Mouse (Mus musculus) large intestine, adult 2 months (tissue): ENCODE measurements around the gene Sned1. TPM values are rescaled to one million over a fixed set of nuclear protein-coding genes. Genes with fewer than 3 reads are reported as not detected.
A peak's percentile ranks its signal among the peaks of the same experiment; 100 is the strongest.
"Not testable (repeated sequence)": the region's sequence is repeated elsewhere in the genome, so short reads cannot be mapped to it uniquely, and the experiment has no call there.

Source experiments
- DNase-seq: peaks from one replicate; pipeline ENCODE4 v3.0.0-alpha.2; 2012; ENCODE audit warnings: low read depth, low spot score
- WGBS: fragments of 180-500 bp; shearing (Covaris S2); methylation state at CpG from one replicate; pipeline ENCODE4 v1.1.7; 2018; 5-methylcytosine and 5-hydroxymethylcytosine counted together
- polyA plus RNA-seq: library from polyadenylated mRNA; depleted of rRNA; stranded (reverse); fragments of >200 nt; gene quantifications from 2 replicates; pipeline ENCODE4 v1.2.3, GENCODE M21; 2012; rRNA removed

The Sned1 gene
- polyA plus RNA-seq, 1 experiment: 1.7 TPM

DNA sequence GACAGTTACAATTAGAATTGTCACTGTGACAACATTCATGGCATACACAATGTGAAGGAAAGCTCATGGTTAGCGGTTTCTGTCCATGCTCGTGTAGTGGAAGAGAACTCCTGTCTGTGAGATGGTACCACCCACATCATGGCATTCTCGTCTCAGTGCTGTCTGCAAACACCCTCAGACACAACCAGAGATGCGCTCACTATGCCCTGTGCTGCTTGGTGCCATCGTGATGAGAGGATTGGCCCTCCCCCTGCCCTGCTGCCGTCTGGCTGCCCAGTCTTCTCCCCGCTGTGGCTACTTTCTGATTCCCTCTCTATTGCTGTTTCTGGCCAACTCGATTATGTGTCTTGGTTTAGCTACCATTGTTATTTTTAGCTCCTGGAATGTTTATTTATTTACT is 56.4 kb downstream of the Sned1 start:
- 83% methylated on average over 8 of the region's 8 CpGs for WGBS
- DNase-seq: no peak

DNA sequence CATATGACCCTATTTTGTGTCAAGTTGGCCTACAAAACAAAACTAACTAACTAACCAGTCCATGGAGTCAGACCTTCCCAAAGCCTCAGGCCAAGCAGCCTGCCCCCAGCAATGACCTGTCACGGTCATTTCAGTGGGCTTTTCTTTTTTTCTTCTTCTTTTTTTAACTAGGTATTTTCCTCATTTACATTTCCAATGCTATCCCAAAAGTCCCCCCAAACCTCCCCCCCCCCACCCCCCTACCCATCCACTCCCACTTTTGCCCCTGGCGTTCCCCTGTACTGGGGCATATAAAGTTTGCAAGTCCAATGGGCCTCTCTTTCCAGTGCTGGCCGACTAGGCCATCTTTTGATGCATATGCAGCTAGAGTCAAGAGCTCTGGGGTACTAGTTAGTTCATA is 58.9 kb downstream of the Sned1 start:
- WGBS: 82% methylated on average over 3 of the region's 3 CpGs
- not testable (repeated sequence) for DNase-seq

DNA sequence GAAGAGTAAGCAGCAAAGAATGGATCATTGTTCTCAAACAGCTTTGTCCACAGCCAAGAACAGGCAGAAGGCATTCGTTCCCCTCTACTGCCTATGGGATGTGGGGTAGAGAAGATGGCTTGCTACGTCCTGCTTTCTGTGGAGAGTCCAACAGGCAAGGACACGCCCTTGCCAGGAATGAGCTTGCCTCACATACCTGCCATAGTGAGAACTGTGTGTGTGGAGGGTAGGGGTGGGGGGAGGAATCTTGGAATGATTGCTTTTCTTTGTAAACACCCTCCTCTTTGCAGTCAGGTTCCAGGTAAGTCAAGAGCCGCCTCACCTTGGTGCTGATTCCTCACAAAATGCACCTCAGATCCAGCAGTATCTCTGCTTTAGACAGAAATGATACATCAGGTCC is 64.2 kb downstream of the Sned1 start:
- DNase-seq: no peak

DNA sequence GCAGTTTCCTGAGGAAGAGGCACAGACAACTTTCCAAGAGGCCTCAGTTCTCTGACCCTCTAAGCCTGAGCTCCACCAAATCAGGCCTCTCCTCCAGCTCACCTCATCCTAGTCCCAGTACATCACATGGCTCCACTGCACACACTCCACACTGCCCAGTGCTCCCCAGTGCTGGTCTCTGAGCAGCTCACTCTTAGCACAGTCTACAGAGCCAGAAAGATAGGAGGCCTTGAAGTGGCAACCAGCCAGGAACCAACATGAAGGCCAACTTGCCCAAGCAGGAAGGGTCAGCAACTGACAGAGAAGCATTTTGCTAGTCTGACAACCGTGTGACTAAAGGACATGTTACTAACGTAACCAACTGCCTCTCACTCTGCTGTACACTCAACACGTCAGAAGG is 64.9 kb downstream of the Sned1 start:
- WGBS: 91% methylated on average over 3 of the region's 3 CpGs
- no peak for DNase-seq

More for the DNA sequence above, 64.2 kb downstream of the Sned1 start:
- 55% methylated on average over 4 of the region's 4 CpGs for WGBS

DNA sequence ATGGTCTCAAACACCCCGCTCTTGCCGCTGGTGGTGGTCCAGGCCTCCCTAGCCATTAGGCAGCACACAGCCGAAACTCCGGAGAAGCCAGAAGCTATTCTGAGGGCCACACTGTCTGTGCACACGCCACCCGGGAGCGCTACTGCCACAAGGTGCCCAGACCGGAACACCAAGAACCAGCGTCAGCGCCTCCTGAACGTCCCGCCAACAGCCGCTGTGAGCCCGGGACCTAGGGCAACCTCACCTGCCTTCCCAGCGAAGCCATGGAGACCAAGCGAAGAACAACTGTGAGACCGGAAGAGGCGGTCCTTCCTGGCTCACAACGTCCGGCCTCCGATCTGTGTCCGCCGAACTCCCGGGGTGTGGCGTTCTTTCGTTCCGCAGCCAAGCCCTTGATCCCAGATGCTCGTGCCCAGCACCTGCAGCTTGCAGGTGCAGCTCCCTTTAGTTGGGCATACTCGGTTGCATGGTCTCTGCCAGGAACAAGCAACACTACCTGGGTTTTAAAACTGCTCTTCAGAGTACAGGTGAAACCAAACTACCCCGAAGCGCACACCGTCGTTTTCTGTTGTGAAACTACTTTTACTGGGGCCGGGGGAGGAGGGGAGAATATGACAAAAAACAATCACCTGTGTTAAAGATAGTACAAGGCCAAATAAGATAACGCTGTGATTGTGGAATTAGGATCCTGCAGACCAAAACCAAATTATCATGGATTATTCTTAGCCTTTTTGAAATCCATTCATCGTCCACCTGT is 70.1 kb downstream of the Sned1 start, which contains the start of gene Mterf4:
Mterf4 (minus strand) TSS at position 335 of the 757 bp plus-strand sequence.
- DNase-seq: peak; percentile 66
- 4% methylated on average over 36 of the region's 36 CpGs for WGBS

DNA sequence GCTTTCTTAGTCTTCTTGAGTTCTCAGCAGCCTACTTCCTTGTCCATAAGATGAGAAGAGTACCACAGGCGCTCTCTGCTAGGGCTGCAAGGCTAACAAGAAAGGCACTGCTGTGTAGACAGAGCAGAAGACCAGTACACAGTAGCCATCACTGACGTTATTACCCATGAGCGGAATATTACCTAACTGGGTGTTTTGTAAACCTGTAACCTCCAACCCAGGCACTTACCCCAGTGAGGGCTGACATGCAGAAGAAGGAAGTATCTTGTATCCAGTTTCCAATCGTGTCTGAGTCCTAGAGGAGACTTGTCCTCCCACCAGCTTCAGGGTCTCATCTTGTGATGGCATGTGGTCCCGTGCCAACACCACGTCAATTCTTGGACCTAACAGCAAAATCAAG is 88.3 kb downstream of the Sned1 start:
- 91% methylated on average over 6 of the region's 6 CpGs for WGBS
- DNase-seq: no peak

DNA sequence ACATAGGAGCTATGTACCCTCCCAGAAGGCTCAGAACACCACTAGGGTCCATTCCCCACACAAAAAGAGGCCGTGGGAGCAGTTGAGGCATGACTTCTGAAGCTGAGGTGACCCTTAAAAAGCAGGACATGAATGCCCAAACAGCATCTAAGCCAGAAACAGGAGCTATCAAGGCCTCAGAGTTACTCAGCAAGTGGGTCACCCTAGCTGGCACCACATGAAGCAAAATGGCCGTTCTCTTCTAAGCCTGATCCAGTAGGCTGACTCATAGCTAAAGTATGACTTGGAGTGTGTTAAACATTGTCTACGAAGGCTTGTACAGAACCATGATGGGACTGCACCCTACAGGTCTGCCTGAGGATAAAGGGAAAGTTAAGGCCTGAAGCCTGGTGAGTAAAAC is 90.8 kb downstream of the Sned1 start:
- DNase-seq: no peak
- 68% methylated on average over 3 of the region's 3 CpGs for WGBS

DNA sequence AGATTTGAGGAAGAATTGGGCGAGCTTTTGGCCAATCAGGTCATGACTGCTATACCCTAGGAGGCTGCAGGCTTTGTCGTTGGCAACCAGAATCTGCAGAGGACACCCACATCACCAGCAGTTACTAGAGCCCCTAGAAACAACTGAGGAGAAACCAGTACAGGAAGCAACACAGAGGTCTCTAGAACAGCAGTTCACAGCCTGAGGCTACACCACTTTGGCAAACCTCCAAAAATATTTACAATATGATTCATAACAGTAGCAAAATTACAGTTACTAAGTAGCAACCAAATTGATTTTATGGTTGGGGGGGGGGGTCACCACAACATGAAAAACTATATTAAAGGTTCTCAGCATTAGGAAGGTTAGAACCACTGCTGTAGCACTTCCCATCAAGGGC is 99.0 kb downstream of the Sned1 start:
- WGBS: 89% methylated on average over 2 of the region's 2 CpGs
- no peak for DNase-seq

DNA sequence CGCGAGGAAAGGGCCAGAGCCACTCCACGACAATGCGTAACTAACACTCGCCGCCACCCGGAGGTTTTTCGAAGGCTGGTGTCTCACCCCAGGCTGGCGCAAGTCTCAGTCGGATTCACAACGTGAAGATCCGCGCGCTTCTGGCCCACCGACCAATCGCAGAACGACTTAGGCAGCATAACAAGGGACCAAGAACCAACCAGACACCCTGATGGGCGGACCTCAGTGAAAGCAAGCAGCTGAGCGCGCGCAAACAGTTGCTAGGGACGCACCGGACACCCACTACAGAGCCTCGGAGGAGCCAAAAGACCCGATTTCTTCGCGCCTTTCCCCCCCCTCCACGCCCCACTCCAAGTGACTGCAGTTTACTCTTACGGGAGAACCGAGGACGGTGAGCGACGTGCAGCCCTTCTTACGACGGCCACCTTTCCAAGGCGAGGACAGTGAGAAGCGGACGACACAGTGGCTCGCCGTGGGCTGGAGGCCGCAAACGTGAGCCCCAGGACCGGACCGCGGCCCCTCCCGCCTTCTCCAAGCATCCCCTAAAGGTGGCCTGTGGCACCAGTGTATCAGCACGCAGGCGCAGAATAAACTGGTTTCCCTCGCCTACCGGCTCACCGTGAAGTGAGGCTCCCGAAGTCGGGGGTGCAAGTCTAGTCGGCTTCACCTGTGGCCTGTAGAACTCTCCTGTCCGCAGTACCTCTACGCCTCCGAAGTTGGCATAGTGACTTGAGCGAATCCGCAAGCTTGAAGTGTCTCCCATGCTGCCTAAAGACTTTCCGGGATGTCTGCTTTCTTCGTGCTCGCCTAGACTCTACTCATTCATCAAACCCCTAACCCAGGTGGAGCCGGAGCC is 107.2 kb downstream of the Sned1 start, which contains the start of the genes Ppp1r7 and Pask:
Ppp1r7 (plus strand) TSS at position 207 of the 856 bp plus-strand sequence.
Pask (minus strand) TSS at position 835 of the 856 bp plus-strand sequence.
- DNase-seq: peak; percentile 92
- under 1% methylated on average over 63 of the region's 63 CpGs for WGBS

DNA sequence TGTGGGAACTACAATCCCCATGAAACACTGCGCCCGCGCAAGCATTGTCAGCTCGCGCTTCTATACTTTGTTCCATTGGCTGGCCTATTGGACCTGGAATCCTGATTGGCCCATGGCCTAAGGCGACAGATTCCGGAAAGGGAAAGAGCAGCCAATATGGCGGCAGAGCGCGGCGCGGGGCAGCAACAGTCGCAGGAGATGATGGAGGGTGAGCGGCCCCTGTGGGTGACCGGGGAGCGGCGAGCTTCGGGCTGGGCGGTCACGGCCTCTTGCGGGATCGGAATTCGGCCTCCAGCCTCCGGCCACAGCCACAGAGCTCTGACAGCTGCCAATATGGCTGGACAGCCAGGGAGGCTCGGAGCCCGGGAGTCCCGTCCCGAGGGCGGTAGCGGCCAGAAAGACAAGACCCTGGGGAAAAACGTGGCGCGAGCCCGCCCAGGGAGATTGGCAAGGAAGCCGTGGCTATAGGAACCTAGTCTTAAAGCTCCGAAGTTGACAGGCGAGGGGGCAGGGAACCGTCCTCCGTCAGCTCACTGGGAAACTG is 107.9 kb downstream of the Sned1 start:
- under 1% methylated on average over 39 of the region's 39 CpGs for WGBS
- peak; percentile 94 for DNase-seq

DNA sequence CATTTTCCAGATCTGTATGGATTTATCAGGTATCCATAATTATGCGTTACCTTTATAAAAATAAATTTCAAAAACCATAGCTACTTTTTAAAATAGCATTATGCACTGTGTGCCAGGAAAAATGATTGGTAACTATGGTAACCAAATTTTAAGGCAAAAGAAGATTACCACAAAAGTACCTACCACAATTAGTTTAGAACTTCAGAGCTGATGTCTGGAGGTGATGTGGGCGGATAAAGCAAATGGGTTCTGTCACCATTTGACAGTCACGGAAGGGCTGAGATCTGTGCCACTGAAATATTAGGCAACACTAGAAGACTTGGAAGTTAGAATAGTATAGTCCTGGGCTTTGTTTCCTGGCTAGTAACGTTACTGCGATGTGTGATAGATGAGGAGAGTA is 111.5 kb downstream of the Sned1 start:
- 90% methylated on average over 5 of the region's 5 CpGs for WGBS
- DNase-seq: no peak

DNA sequence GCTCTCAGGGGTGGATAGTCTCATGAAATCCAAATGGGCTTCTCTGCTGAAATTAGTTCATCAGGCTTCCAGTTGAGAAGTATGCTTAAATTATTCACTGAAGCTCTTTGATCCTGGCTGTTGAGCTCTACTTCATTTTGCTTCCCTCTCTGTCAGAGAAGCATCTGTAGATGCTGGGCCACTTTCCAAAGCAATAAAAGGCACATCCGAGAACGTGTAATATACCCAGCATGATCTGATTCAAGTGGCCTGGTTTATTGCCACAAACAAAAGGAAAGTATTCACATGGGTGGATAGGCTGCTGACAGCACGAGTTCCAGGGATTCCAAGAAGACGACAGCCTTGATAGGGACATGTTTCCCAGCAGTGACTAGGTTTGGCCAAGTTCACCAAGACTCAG is 114.1 kb downstream of the Sned1 start:
- 9% methylated on average over 4 of the region's 4 CpGs for WGBS
- DNase-seq: no peak

Other genes with a start within 250 kb of the Sned1 start
- 0.12 TPM in 1 of 2 replicates, not detected in the other for gene Aqp12, start 229.5 kb upstream of the Sned1 start, polyA plus RNA-seq
- 1.4 and 2.7 TPM in 2 replicates for gene Kif1a, start 133.9 kb upstream of the Sned1 start, polyA plus RNA-seq
- gene Agxt, start 100.6 kb upstream of the Sned1 start, polyA plus RNA-seq: 0.14 and 0.34 TPM in 2 replicates
- gene 2310007B03Rik, start 74.9 kb upstream of the Sned1 start, polyA plus RNA-seq: 8.4 and 10.3 TPM in 2 replicates
- gene Crocc2, start 67.1 kb upstream of the Sned1 start, polyA plus RNA-seq: 0.07 and 0.09 TPM in 2 replicates
- gene Mterf4, start 70.1 kb downstream of the Sned1 start, polyA plus RNA-seq: 7.9 and 8.7 TPM in 2 replicates
- 3.6 and 4.7 TPM in 2 replicates for gene Ppp1r7, start 107.0 kb downstream of the Sned1 start, polyA plus RNA-seq
- gene Pask, start 107.6 kb downstream of the Sned1 start, polyA plus RNA-seq: 2.5 and 4.1 TPM in 2 replicates
- gene Ano7, start 138.1 kb downstream of the Sned1 start, polyA plus RNA-seq: 20.0 and 35.3 TPM in 2 replicates
- gene Hdlbp, start 243.0 kb downstream of the Sned1 start, polyA plus RNA-seq: 75.7 and 111 TPM in 2 replicates